Mouse (Mus musculus) thymus, adult 2 months (tissue): ENCODE measurements around the gene Gm49336. TPM values are rescaled to one million over a fixed set of nuclear protein-coding genes. Genes with fewer than 3 reads are reported as not detected.

ENCODE experiments used
- DNase-seq: peaks from one replicate; pipeline ENCODE4 v3.0.0; 2021
- H3K27ac ChIP-seq: fragments of 200-500 bp; 2 replicates; pipeline ENCODE4 v1.5.1; 2012; ENCODE audit warnings: low read length, control low read depth; ENCODE audit not compliant: control insufficient read depth, insufficient read depth
- H3K27me3 ChIP-seq: fragments of 200-500 bp; 2 replicates; pipeline ENCODE4 v1.6.1; 2012; ENCODE audit warnings: mild to moderate bottlenecking, low read length, moderate library complexity, mixed read lengths; ENCODE audit not compliant: control insufficient read depth, insufficient read depth
- H3K36me3 ChIP-seq: fragments of 200-500 bp; 2 replicates; pipeline ENCODE4 v1.6.1; 2012; ENCODE audit warnings: mild to moderate bottlenecking, low read length, moderate library complexity; ENCODE audit not compliant: control insufficient read depth, insufficient read depth
- H3K4me1 ChIP-seq: fragments of 200-500 bp; replicated peaks from 2 replicates; pipeline ENCODE4 v1.6.1; 2012; ENCODE audit warnings: low read length; ENCODE audit not compliant: control insufficient read depth, insufficient read depth
- H3K4me3 ChIP-seq: fragments of 200-500 bp; 2 replicates; pipeline ENCODE4 v1.5.1; 2012; ENCODE audit warnings: mild to moderate bottlenecking, low read length, control low read depth, moderate library complexity; ENCODE audit not compliant: control insufficient read depth, insufficient read depth
- CTCF ChIP-seq: fragments of 200-500 bp; IDR thresholded peaks from 2 replicates; pipeline ENCODE4 v1.5.1; 2012; ENCODE audit warnings: mild to moderate bottlenecking, control low read depth, low read length, moderate library complexity, borderline replicate concordance; ENCODE audit not compliant: control insufficient read depth, poor library complexity, insufficient read depth; ENCODE audit errors: extremely low read depth
- POLR2A ChIP-seq: fragments of 200-500 bp; IDR thresholded peaks from 2 replicates; pipeline ENCODE4 v1.6.1; 2012; ENCODE audit warnings: mild to moderate bottlenecking, low read length, control low read depth, moderate library complexity; ENCODE audit not compliant: control insufficient read depth, poor library complexity, insufficient read depth; ENCODE audit errors: extremely low read depth
- WGBS: fragments of 180-500 bp; shearing (Covaris S2); methylation state at CpG from one replicate; pipeline ENCODE4 v1.1.7; 2018; 5-methylcytosine and 5-hydroxymethylcytosine counted together
- polyA plus RNA-seq: library from polyadenylated mRNA; depleted of rRNA; stranded (reverse); fragments of >200 nt; gene quantifications from 2 replicates; pipeline ENCODE4 v1.2.3, GENCODE M21; 2012

Gm49336 gene
- polyA plus RNA-seq, 1 experiment, result 29.8 TPM

GRCm38 (mm10) chr14:60181306-60181705, 70.0 kb downstream of the Gm49336 start:
- TF ChIP-seq POLR2A (no peak), CTCF (no peak)
- H3K27me3 ChIP-seq, result peaks cover 7% of the 10 kb centered on the region; the same call in 1 of the 2 replicates
- no peak overlapping the region for H3K27ac ChIP-seq
- 99% methylated on average over 2 of the region's 2 CpGs for WGBS
- no peak overlapping the region for H3K4me3 ChIP-seq
- H3K36me3 ChIP-seq, result no peaks in the 10 kb centered on the region
- H3K4me1 ChIP-seq, result peaks cover 11% of the 10 kb centered on the region; the same call in 1 of the 2 replicates
- no peak for DNase-seq

GRCm38 (mm10) chr14:60178571-60178955, 72.7 kb downstream of the Gm49336 start:
- TF ChIP-seq POLR2A, result no peak
- no peak for TF ChIP-seq CTCF
- peaks cover 11% of the 10 kb centered on the region; the same call in 1 of the 2 replicates for H3K4me1 ChIP-seq
- H3K4me3 ChIP-seq, result no peak overlapping the region
- H3K36me3 ChIP-seq, result no peaks in the 10 kb centered on the region
- H3K27me3 ChIP-seq, result peaks cover 7% of the 10 kb centered on the region; the same call in 1 of the 2 replicates
- 21% methylated on average over 2 of the region's 2 CpGs for WGBS
- DNase-seq, result no peak
- no peak overlapping the region for H3K27ac ChIP-seq

DNA sequence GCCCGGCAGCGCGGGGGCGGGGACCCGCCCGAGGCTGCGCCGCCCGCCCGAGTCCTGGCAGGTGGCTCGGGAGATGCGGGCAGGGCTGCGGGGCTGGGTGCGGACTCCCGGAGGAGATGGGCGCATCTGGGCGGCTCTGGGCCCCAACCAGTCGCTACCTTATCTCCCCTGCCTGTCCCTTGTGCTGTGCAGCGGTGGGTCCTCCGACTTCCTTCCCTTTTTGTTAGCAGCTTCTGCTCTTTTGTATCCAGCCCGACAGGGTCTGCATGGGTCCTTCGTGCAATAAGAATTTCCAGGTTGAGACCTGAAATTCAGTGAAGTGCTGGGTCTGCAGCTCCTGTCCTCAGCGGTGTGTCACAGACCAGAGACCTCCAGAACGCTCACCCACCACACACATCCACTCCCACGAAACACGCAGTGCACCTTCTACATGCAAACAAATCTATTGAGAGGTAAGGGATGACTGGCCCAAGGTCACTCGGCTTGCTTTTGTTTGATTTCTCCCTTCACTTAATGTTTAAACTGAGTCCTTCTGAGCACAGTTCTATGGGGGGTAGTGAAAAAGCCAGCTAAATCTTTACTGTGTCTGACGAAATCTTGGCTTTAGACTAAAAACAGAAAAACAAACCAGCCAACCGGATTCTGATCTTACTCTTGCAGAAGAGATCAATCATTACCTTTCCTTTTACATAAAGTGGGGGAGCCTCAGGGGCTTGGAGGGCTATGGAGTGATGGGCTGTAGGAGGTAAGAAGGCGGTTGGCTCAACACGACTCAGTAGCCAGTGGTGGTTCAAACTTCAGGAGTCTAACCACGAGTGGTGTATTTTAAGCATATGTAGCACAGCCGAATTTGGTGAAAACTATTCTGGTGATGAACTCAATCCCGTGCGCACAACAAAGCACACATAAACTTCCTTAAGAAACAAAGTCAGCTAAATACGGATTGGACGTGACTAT, 73.4 kb downstream of the Gm49336 start:
- Histone ChIP-seq H3K4me3 (no peak overlapping the region; the same call in 1 of the 2 replicates), H3K27ac (no peak overlapping the region), H3K36me3 (no peaks in the 10 kb centered on the region), H3K4me1 (peaks cover 11% of the 10 kb centered on the region; the same call in 1 of the 2 replicates), H3K27me3 (peaks cover 7% of the 10 kb centered on the region; the same call in 1 of the 2 replicates)
- TF ChIP-seq CTCF (no peak), POLR2A (no peak)
- WGBS, result 15% methylated on average over 36 of the region's 37 CpGs
- DNase-seq, result no peak

DNA sequence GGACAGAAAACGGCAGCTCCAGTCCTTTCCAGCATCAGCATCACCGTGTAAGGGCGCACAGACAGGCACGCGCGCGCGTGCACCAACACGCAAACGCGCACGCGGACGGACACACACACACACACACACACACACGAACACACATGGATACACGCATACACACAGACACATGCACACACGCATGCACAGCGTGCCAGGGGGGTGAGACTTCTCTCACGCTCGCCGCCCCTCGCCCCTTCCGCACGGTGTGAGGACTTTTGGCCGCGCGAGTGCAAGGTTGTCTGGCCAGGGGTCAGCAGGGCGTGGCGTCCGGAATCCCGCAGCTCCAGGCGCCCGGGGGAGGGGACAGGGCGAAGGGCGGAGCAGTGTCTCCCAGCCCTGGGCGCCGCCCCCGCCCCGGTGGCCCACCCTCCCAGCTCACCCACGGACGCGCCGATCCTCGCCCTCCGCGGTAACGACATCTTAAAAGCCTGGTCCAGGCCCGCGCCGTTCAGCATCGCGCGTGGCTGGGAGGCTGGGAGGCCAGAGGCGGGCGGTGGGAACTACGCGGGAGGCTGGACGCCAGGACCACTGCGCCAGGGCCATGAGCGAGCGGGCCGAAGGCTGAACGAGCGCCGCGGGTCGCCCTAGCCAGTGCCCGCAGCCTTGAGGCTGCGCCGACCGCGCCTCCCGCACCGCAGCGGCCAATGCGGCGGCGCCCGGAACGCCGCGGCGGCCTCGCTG, 74.3 kb downstream of the Gm49336 start:
- Histone ChIP-seq H3K4me3 (peak overlapping the region; percentile 37), H3K36me3 (no peaks in the 10 kb centered on the region), H3K27me3 (peaks cover 7% of the 10 kb centered on the region; the same call in 1 of the 2 replicates), H3K4me1 (peaks cover 11% of the 10 kb centered on the region; the same call in 1 of the 2 replicates), H3K27ac (no peak overlapping the region)
- WGBS, result under 1% methylated on average over 78 of the region's 84 CpGs
- TF ChIP-seq CTCF, result no peak
- no peak for TF ChIP-seq POLR2A
- DNase-seq, result no peak

- Histone ChIP-seq H3K4me3 (no peak overlapping the region), H3K4me1 (peaks cover 11% of the 10 kb centered on the region; the same call in 1 of the 2 replicates), H3K27ac (no peak overlapping the region), H3K27me3 (peaks cover 7% of the 10 kb centered on the region; the same call in 1 of the 2 replicates), H3K36me3 (no peaks in the 10 kb centered on the region)
- TF ChIP-seq POLR2A (no peak), CTCF (no peak)
- no peak for DNase-seq
- 37% methylated on average over 9 of the region's 9 CpGs for WGBS
Measured at GRCm38 (mm10) chr14:60176469-60176890, 74.8 kb downstream of the Gm49336 start.
